Comparison of ENCODE assay signal across 16 mouse cellular contexts in genomic region chr3:139048701-139049622, GRCm38 (mm10).
"Had no signal": no experiment of that assay in that cellular context is flagged by ENCODE, and none has a peak within 500 bp of the region (broad histone marks: within the 10 kb centered on the region; RNA-seq: fewer than 3 reads in every experiment).

No protein-coding gene starts in this region.

- H3K27ac ChIP-seq: kidney, embryonic 15.5 days; limb, embryonic 10.5 days; midbrain, embryonic 13.5 days; neural tube, embryonic 12.5 days; stomach, postnatal 0 days had no signal

- H3K4me3 ChIP-seq: kidney, embryonic 15.5 days; limb, embryonic 10.5 days; midbrain, embryonic 13.5 days; myocyte; neural tube, embryonic 12.5 days had no signal

- DNase-seq: kidney, adult 2 months; kidney, postnatal 14 days; lung, embryonic 14.5 days; lung, postnatal 10 days; lung, postnatal 4 days; right cerebral cortex, postnatal 14 days; thymus, adult 18-20 months; thymus, postnatal 36 days had no signal

- H3K27me3 ChIP-seq: kidney, embryonic 15.5 days; midbrain, embryonic 13.5 days; neural tube, embryonic 12.5 days had no signal

- H3K4me1 ChIP-seq: kidney, embryonic 15.5 days; limb, embryonic 10.5 days; midbrain, embryonic 13.5 days; neural tube, embryonic 12.5 days had no signal

- H3K9me3 ChIP-seq: kidney, embryonic 15.5 days; limb, embryonic 10.5 days; midbrain, embryonic 13.5 days; neural tube, embryonic 12.5 days had no signal

- ATAC-seq: intestine, embryonic 16.5 days; midbrain, embryonic 13.5 days had no signal

- H3K4me2 ChIP-seq: kidney, embryonic 15.5 days; liver, embryonic 11.5 days; lung, embryonic 14.5 days; midbrain, embryonic 13.5 days; neural tube, embryonic 12.5 days had no signal

- H3K9ac ChIP-seq: kidney, embryonic 15.5 days; lung, embryonic 14.5 days; midbrain, embryonic 13.5 days; neural tube, embryonic 12.5 days had no signal
